Mouse (Mus musculus) erythroblast, embryonic 14.5 days (primary cell): Measurements from ENCODE around the gene Ccdc85b.

ENCODE experiments used
- GATA1 ChIP-seq: IDR thresholded peaks from 2 replicates; pipeline ENCODE4 v1.6.1; 2012; ENCODE audit warnings: low read length, inconsistent platforms, mixed read lengths
- TAL1 ChIP-seq: IDR thresholded peaks from 3 replicates; pipeline ENCODE4 v1.6.1; 2012; ENCODE audit warnings: low read length, inconsistent platforms, mixed read lengths

DNA sequence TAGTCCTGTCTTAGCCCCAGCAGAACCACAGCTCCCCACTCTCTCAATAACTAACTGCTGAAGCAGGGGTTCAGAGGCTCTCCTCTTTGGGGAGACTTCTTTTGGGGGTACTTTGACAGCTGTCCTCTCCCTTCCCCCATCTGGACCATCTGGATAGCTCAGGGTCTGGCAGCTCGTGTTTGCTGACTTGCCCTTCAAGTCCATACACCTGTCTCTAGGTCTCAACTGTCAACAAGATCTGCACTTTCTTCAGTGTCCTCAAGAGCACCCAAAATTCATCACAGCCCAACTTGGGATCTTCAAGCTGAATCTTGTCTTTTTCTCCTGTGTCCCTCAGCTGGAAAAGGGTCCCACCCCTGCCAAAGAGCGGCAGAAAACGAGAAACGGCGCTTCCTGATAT is 35.9 kb downstream of the Ccdc85b start:
- TF ChIP-seq TAL1 (no peak), GATA1 (no peak)
